In genomic region chr4:103006266-103006665, GRCm38 (mm10) we compare ENCODE assay signal across 22 mouse cellular contexts. TPM values are rescaled to one million over a fixed set of nuclear protein-coding genes. Genes with fewer than 3 reads are reported as not detected.
DNase-seq lines count a peak whose midpoint lies in the region; ATAC-seq and TF ChIP-seq lines count a peak whose summit lies in the region.
"Had no signal": no experiment of that assay in that cellular context is flagged by ENCODE, and none has a peak within 500 bp of the region (broad histone marks: within the 10 kb centered on the region; RNA-seq: fewer than 3 reads in every experiment).

No protein-coding gene starts in this region.

- no peak for ATAC-seq in midbrain, embryonic 11.5 days (ENCODE audit: low FRiP score)
- ATAC-seq in midbrain, postnatal 0 days (ENCODE audit: low FRiP score): no peak
- no peak for ATAC-seq in embryonic facial prominence, embryonic 13.5 days (ENCODE audit: insufficient number of reproducible peaks, insufficient read depth, low FRiP score, low TSS enrichment, low read depth)
- ATAC-seq in limb, embryonic 11.5 days (ENCODE audit: insufficient number of reproducible peaks, low FRiP score, low TSS enrichment, low read depth): no peak
- no peak for ATAC-seq in neural tube, embryonic 13.5 days (ENCODE audit: low read depth)
- no peak for ATAC-seq in kidney, embryonic 16.5 days (ENCODE audit: low FRiP score, low TSS enrichment)
- ATAC-seq: intestine, embryonic 16.5 days had no signal

- H3K27ac ChIP-seq in midbrain, embryonic 11.5 days (ENCODE audit: low read depth, low read length): no peak overlapping the region
- no peak overlapping the region for H3K27ac ChIP-seq in midbrain, postnatal 0 days (ENCODE audit: low read depth, low read length)
- peak overlapping the region; percentile 63 for H3K27ac ChIP-seq in embryonic facial prominence, embryonic 13.5 days
- peak overlapping the region; percentile 55 for H3K27ac ChIP-seq in limb, embryonic 11.5 days (replicated peaks; ENCODE audit: low read depth, low read length)
- peak overlapping the region; percentile 78 for H3K27ac ChIP-seq in neural tube, embryonic 13.5 days (replicated peaks)
- no peak overlapping the region for H3K27ac ChIP-seq in kidney, embryonic 16.5 days (ENCODE audit: low read length)
- H3K27ac ChIP-seq: hindbrain, embryonic 15.5 days; kidney, postnatal 0 days had no signal

- intact Hi-C loops in gastrocnemius, postnatal 14 days (cut with DNase I; ENCODE audit: low total_unique reads): no loop called here

- DNase-seq in midbrain, embryonic 11.5 days (ENCODE audit: low spot score, missing footprints): peak; percentile 79
- DNase-seq in midbrain, postnatal 0 days (ENCODE audit: low spot score): no peak
- no peak for DNase-seq in limb, embryonic 11.5 days (ENCODE audit: low spot score)
- no peak for DNase-seq in gastrocnemius, postnatal 14 days
- DNase-seq: cerebellum, adult 8-10 months; lung, adult 2 months; lung, postnatal 4 days; retina, postnatal 1 day had no signal

- no peak overlapping the region for H3K9ac ChIP-seq in midbrain, embryonic 11.5 days (ENCODE audit: low read length)
- H3K9ac ChIP-seq in midbrain, postnatal 0 days (replicated peaks; ENCODE audit: low read length, poor library complexity, severe bottlenecking): no peak overlapping the region
- H3K9ac ChIP-seq in embryonic facial prominence, embryonic 13.5 days: no peak overlapping the region
- H3K9ac ChIP-seq in limb, embryonic 11.5 days (ENCODE audit: low read length): no peak overlapping the region
- H3K9ac ChIP-seq in neural tube, embryonic 13.5 days: no peak overlapping the region
- H3K9ac ChIP-seq in kidney, embryonic 16.5 days (replicated peaks; ENCODE audit: low read length): no peak overlapping the region
- H3K9ac ChIP-seq: hindbrain, embryonic 15.5 days had no signal

- H3K9me3 ChIP-seq in midbrain, embryonic 11.5 days (ENCODE audit: control insufficient read depth, low read length): no peaks in the 10 kb centered on the region
- H3K9me3 ChIP-seq in midbrain, postnatal 0 days (ENCODE audit: low read length): no peaks in the 10 kb centered on the region
- H3K9me3 ChIP-seq in embryonic facial prominence, embryonic 13.5 days: no peaks in the 10 kb centered on the region
- H3K9me3 ChIP-seq in limb, embryonic 11.5 days (ENCODE audit: control insufficient read depth, low read length): no peaks in the 10 kb centered on the region
- no peaks in the 10 kb centered on the region for H3K9me3 ChIP-seq in neural tube, embryonic 13.5 days
- H3K9me3 ChIP-seq in kidney, embryonic 16.5 days (ENCODE audit: low read length): no peaks in the 10 kb centered on the region
- H3K9me3 ChIP-seq: hindbrain, embryonic 15.5 days had no signal

- H3K4me1 ChIP-seq in midbrain, embryonic 11.5 days (ENCODE audit: control insufficient read depth, insufficient read depth, low read length): peaks cover 9% of the 10 kb centered on the region; the same call in 1 of the 2 replicates
- no peaks in the 10 kb centered on the region for H3K4me1 ChIP-seq in midbrain, postnatal 0 days (ENCODE audit: insufficient read depth, low read length)
- H3K4me1 ChIP-seq in embryonic facial prominence, embryonic 13.5 days: peaks cover 28% of the 10 kb centered on the region
- H3K4me1 ChIP-seq in limb, embryonic 11.5 days (ENCODE audit: control insufficient read depth, insufficient read depth, low read length): peaks cover 12% of the 10 kb centered on the region
- H3K4me1 ChIP-seq in neural tube, embryonic 13.5 days (replicated peaks): peaks cover 30% of the 10 kb centered on the region
- H3K4me1 ChIP-seq in kidney, embryonic 16.5 days (ENCODE audit: insufficient read depth, low read length): peaks cover 8% of the 10 kb centered on the region; the same call in 1 of the 2 replicates

- H3K36me3 ChIP-seq in midbrain, embryonic 11.5 days (ENCODE audit: control insufficient read depth, insufficient read depth, low read length): no peaks in the 10 kb centered on the region
- no peaks in the 10 kb centered on the region for H3K36me3 ChIP-seq in midbrain, postnatal 0 days (ENCODE audit: insufficient read depth, low read length)
- no peaks in the 10 kb centered on the region for H3K36me3 ChIP-seq in embryonic facial prominence, embryonic 13.5 days
- no peaks in the 10 kb centered on the region for H3K36me3 ChIP-seq in limb, embryonic 11.5 days (ENCODE audit: control insufficient read depth, insufficient read depth, low read length)
- no peaks in the 10 kb centered on the region for H3K36me3 ChIP-seq in neural tube, embryonic 13.5 days
- no peaks in the 10 kb centered on the region for H3K36me3 ChIP-seq in kidney, embryonic 16.5 days (ENCODE audit: insufficient read depth, low read length)
- H3K36me3 ChIP-seq: hindbrain, embryonic 15.5 days had no signal

- no peak overlapping the region for H3K4me3 ChIP-seq in midbrain, embryonic 11.5 days (ENCODE audit: low read depth, low read length)
- no peak overlapping the region for H3K4me3 ChIP-seq in midbrain, postnatal 0 days (ENCODE audit: low read depth, low read length)
- H3K4me3 ChIP-seq in embryonic facial prominence, embryonic 13.5 days: no peak overlapping the region
- no peak overlapping the region for H3K4me3 ChIP-seq in limb, embryonic 11.5 days (ENCODE audit: low read depth, low read length)
- H3K4me3 ChIP-seq in neural tube, embryonic 13.5 days: no peak overlapping the region
- H3K4me3 ChIP-seq in kidney, embryonic 16.5 days (ENCODE audit: low read length): no peak overlapping the region
- H3K4me3 ChIP-seq: erythroblast, embryonic 14.5 days; hindbrain, embryonic 15.5 days had no signal

- TF ChIP-seq CTCF in midbrain, postnatal 0 days (IDR thresholded peaks at IDR 0.05): no peak

- H3K4me2 ChIP-seq in midbrain, embryonic 11.5 days: no peak overlapping the region
- no peak overlapping the region for H3K4me2 ChIP-seq in midbrain, postnatal 0 days (ENCODE audit: low read depth, low read length, poor library complexity, severe bottlenecking)
- no peak overlapping the region for H3K4me2 ChIP-seq in embryonic facial prominence, embryonic 13.5 days
- no peak overlapping the region for H3K4me2 ChIP-seq in limb, embryonic 11.5 days (ENCODE audit: low read depth, severe bottlenecking)
- no peak overlapping the region for H3K4me2 ChIP-seq in neural tube, embryonic 13.5 days
- H3K4me2 ChIP-seq in kidney, embryonic 16.5 days (replicated peaks; ENCODE audit: low read depth, low read length): no peak overlapping the region
- H3K4me2 ChIP-seq: hindbrain, embryonic 15.5 days; liver, embryonic 11.5 days had no signal

- H3K27me3 ChIP-seq in midbrain, embryonic 11.5 days (ENCODE audit: control insufficient read depth, insufficient read depth, low read length): no peaks in the 10 kb centered on the region
- no peaks in the 10 kb centered on the region for H3K27me3 ChIP-seq in midbrain, postnatal 0 days (ENCODE audit: insufficient read depth, low read length)
- no peaks in the 10 kb centered on the region for H3K27me3 ChIP-seq in embryonic facial prominence, embryonic 13.5 days
- H3K27me3 ChIP-seq in limb, embryonic 11.5 days (ENCODE audit: control insufficient read depth, insufficient read depth, low read length): no peaks in the 10 kb centered on the region
- no peaks in the 10 kb centered on the region for H3K27me3 ChIP-seq in neural tube, embryonic 13.5 days
- no peaks in the 10 kb centered on the region for H3K27me3 ChIP-seq in kidney, embryonic 16.5 days (ENCODE audit: insufficient read depth, low read length)
- H3K27me3 ChIP-seq: hindbrain, embryonic 15.5 days had no signal

- WGBS in midbrain, embryonic 11.5 days: 82% methylated on average over 5 of the region's 5 CpGs
- 59% methylated on average over 5 of the region's 5 CpGs for WGBS in midbrain, postnatal 0 days
- WGBS in embryonic facial prominence, embryonic 13.5 days: 54% methylated on average over 5 of the region's 5 CpGs
- WGBS in limb, embryonic 11.5 days: 79% methylated on average over 5 of the region's 5 CpGs
- WGBS in neural tube, embryonic 13.5 days: 63% methylated on average over 5 of the region's 5 CpGs
- 75% methylated on average over 5 of the region's 5 CpGs for WGBS in kidney, embryonic 16.5 days

RNA-seq across cellular contexts. Expression of gene Insl5, which starts 20.4 kb away (rescaled TPM):
- polyA plus RNA-seq in midbrain, embryonic 11.5 days (2014; fragmentation: Nextera tagmentation; extraction: Ambion mirVana): 0.23 and 0.43 TPM in 2 replicates
- 1.2 TPM in 1 of 2 replicates, not detected in the other for total RNA-seq in midbrain, postnatal 0 days (2014; rRNA removed)
- 0.54 TPM in 1 of 2 replicates, not detected in the other for polyA plus RNA-seq in midbrain, postnatal 0 days (2015; fragmentation: Nextera tagmentation; extraction: Ambion mirVana)
- polyA plus RNA-seq in embryonic facial prominence, embryonic 13.5 days (2015; fragmentation: Nextera tagmentation; extraction: Ambion mirVana): not detected in 2 replicates
- 0.27 TPM in 1 of 2 replicates, not detected in the other for polyA plus RNA-seq in limb, embryonic 11.5 days (2014; fragmentation: Nextera tagmentation; extraction: Ambion mirVana)
- polyA plus RNA-seq in neural tube, embryonic 13.5 days (2015; fragmentation: Nextera tagmentation; extraction: Ambion mirVana): 0.49 TPM in 1 of 2 replicates, not detected in the other
- polyA plus RNA-seq in kidney, embryonic 16.5 days (2015; fragmentation: Nextera tagmentation; extraction: Ambion mirVana): not detected in 2 replicates
- not detected for total RNA-seq in gastrocnemius, postnatal 14 days (2021)
- total RNA-seq: adrenal gland, postnatal 4 days; gastrocnemius, adult 18-20 months; heart, adult 18-20 months; monocyte, adult 5-6 weeks had no signal
- polyA plus RNA-seq: erythroblast, embryonic 14.5 days; heart, postnatal 0 days; kidney, postnatal 0 days; liver, embryonic 11.5 days; lung, adult 2 months; urinary bladder, adult 2 months had no signal

RNA-seq across cellular contexts. Expression of gene Tctex1d1, which starts 27.9 kb away (rescaled TPM):
- 0.22 TPM in 1 of 2 replicates, not detected in the other for polyA plus RNA-seq in midbrain, embryonic 11.5 days (2014; fragmentation: Nextera tagmentation; extraction: Ambion mirVana)
- 0.66 and 5.9 TPM in 2 replicates for total RNA-seq in midbrain, postnatal 0 days (2014; rRNA removed)
- polyA plus RNA-seq in midbrain, postnatal 0 days (2015; fragmentation: Nextera tagmentation; extraction: Ambion mirVana): 1.9 and 2.0 TPM in 2 replicates
- 0.42 and 1.5 TPM in 2 replicates for polyA plus RNA-seq in embryonic facial prominence, embryonic 13.5 days (2015; fragmentation: Nextera tagmentation; extraction: Ambion mirVana)
- polyA plus RNA-seq in limb, embryonic 11.5 days (2014; fragmentation: Nextera tagmentation; extraction: Ambion mirVana): 0.14 and 0.37 TPM in 2 replicates
- 0.91 and 1.9 TPM in 2 replicates for polyA plus RNA-seq in neural tube, embryonic 13.5 days (2015; fragmentation: Nextera tagmentation; extraction: Ambion mirVana)
- 0.51 and 0.61 TPM in 2 replicates for polyA plus RNA-seq in kidney, embryonic 16.5 days (2015; fragmentation: Nextera tagmentation; extraction: Ambion mirVana)
- not detected for total RNA-seq in gastrocnemius, postnatal 14 days (2021)
- total RNA-seq: adrenal gland, postnatal 4 days; gastrocnemius, adult 18-20 months; heart, adult 18-20 months; monocyte, adult 5-6 weeks had no signal
- polyA plus RNA-seq: erythroblast, embryonic 14.5 days; heart, postnatal 0 days; lung, adult 2 months had no signal

Comparison
In these comparisons a context has a peak if more than half of its experiments do, and no peak if none do; other contexts are left out.
1. H3K27ac ChIP-seq: peak in embryonic facial prominence, embryonic 13.5 days (single experiment), limb, embryonic 11.5 days (single experiment) and neural tube, embryonic 13.5 days (single experiment); none in midbrain, embryonic 11.5 days (single experiment), midbrain, postnatal 0 days (single experiment) and kidney, embryonic 16.5 days (single experiment).